ENCODE assay signal across 21 mouse cellular contexts in genomic region chr19:43607842-43608680, GRCm38 (mm10). TPM values are rescaled to one million over a fixed set of nuclear protein-coding genes. Genes with fewer than 3 reads are reported as not detected.
A peak's percentile ranks its signal among the peaks of the same experiment; 100 is the strongest.
DNase-seq lines count a peak whose midpoint lies in the region; ATAC-seq and TF ChIP-seq lines count a peak whose summit lies in the region.
"Had no signal": no experiment of that assay in that cellular context is flagged by ENCODE, and none has a peak within 500 bp of the region (broad histone marks: within the 10 kb centered on the region; RNA-seq: fewer than 3 reads in every experiment).

No protein-coding gene starts in this region.

- WGBS in embryonic facial prominence, embryonic 11.5 days: 3% methylated on average over 11 of the region's 11 CpGs
- 3% methylated on average over 11 of the region's 11 CpGs for WGBS in embryonic facial prominence, embryonic 10.5 days
- WGBS in liver, embryonic 11.5 days: under 1% methylated on average over 11 of the region's 11 CpGs
- 1% methylated on average over 11 of the region's 11 CpGs for WGBS in liver, embryonic 12.5 days (ENCODE audit: insufficient replicate concordance)
- WGBS in intestine, embryonic 16.5 days: under 1% methylated on average over 11 of the region's 11 CpGs
- WGBS in cerebellum, adult 2 months: 3% methylated on average over 11 of the region's 11 CpGs
- WGBS in forebrain, embryonic 14.5 days: 3% methylated on average over 11 of the region's 11 CpGs

- no peak overlapping the region for H3K9ac ChIP-seq in embryonic facial prominence, embryonic 11.5 days (replicated peaks; ENCODE audit: low read length)
- no peak overlapping the region for H3K9ac ChIP-seq in liver, embryonic 11.5 days (ENCODE audit: low read depth, low read length)
- no peak overlapping the region for H3K9ac ChIP-seq in liver, embryonic 12.5 days
- H3K9ac ChIP-seq in CH12.LX (ENCODE audit: insufficient read depth, low read depth): no peak overlapping the region
- H3K9ac ChIP-seq in intestine, embryonic 16.5 days (ENCODE audit: low read depth, low read length): peak overlapping the region; percentile 76
- no peak overlapping the region for H3K9ac ChIP-seq in forebrain, embryonic 14.5 days (ENCODE audit: low read length)
- H3K9ac ChIP-seq: forebrain, embryonic 15.5 days; lung, embryonic 15.5 days had no signal

- in situ Hi-C loops in CH12.LX (cut with MboI; ENCODE audit: low pct_ligation_motif_present, low pct_unique_long_range_greater_than_20kb, low sequenced_read_pairs): no loop called here

- H3K4me1 ChIP-seq in embryonic facial prominence, embryonic 11.5 days (ENCODE audit: control insufficient read depth, insufficient read depth, low read length): no peaks in the 10 kb centered on the region
- H3K4me1 ChIP-seq in embryonic facial prominence, embryonic 10.5 days: peaks cover 25% of the 10 kb centered on the region
- H3K4me1 ChIP-seq in liver, embryonic 11.5 days (replicated peaks; ENCODE audit: control insufficient read depth, insufficient read depth, low read length): no peaks in the 10 kb centered on the region; the same call in 1 of the 2 replicates
- peaks cover 24% of the 10 kb centered on the region for H3K4me1 ChIP-seq in liver, embryonic 12.5 days
- peaks cover 0 to 23% of the 10 kb centered on the region in 2 experiments; a peak in 3 of 4 replicates for H3K4me1 ChIP-seq in CH12.LX (ENCODE audit: control insufficient read depth in 1 of 2, insufficient read depth in 2 of 2)
- peaks cover 7% of the 10 kb centered on the region for H3K4me1 ChIP-seq in intestine, embryonic 16.5 days (ENCODE audit: control insufficient read depth, insufficient read depth, low read length)
- no peaks in the 10 kb centered on the region for H3K4me1 ChIP-seq in cerebellum, adult 2 months (ENCODE audit: control insufficient read depth, insufficient read depth, low read length)
- H3K4me1 ChIP-seq in forebrain, embryonic 14.5 days (ENCODE audit: control insufficient read depth, insufficient read depth, low read length): peaks cover 3% of the 10 kb centered on the region; the same call in 1 of the 2 replicates

- H3K4me2 ChIP-seq in embryonic facial prominence, embryonic 11.5 days (ENCODE audit: low read depth, low read length): no peak overlapping the region
- peak overlapping the region; percentile 5; the same call in 1 of the 2 replicates for H3K4me2 ChIP-seq in liver, embryonic 11.5 days
- H3K4me2 ChIP-seq in liver, embryonic 12.5 days: no peak overlapping the region
- H3K4me2 ChIP-seq in CH12.LX (ENCODE audit: insufficient read depth, low read depth, poor library complexity, severe bottlenecking): peak overlapping the region; percentile 29; the same call in 1 of the 2 replicates
- H3K4me2 ChIP-seq in intestine, embryonic 16.5 days (ENCODE audit: low read depth, low read length): peak overlapping the region; percentile 55
- H3K4me2 ChIP-seq in forebrain, embryonic 14.5 days (ENCODE audit: low read length): no peak overlapping the region
- H3K4me2 ChIP-seq: forebrain, embryonic 15.5 days; lung, embryonic 15.5 days had no signal

- peak; percentile 54 for DNase-seq in embryonic facial prominence, embryonic 11.5 days (ENCODE audit: low spot score)
- no peak for DNase-seq in embryonic facial prominence, embryonic 10.5 days (ENCODE audit: low spot score)
- no peak for DNase-seq in liver, embryonic 11.5 days (ENCODE audit: low spot score)
- DNase-seq in CH12.LX (ENCODE audit: extremely low read depth): no peak
- no peak for DNase-seq in cerebellum, adult 2 months
- DNase-seq in forebrain, embryonic 14.5 days (ENCODE audit: low spot score): no peak
- DNase-seq: cerebellum, adult 18-20 months; kidney, postnatal 14 days; right cerebral cortex, postnatal 25 days; thymus, postnatal 36 days had no signal

- H3K36me3 ChIP-seq in embryonic facial prominence, embryonic 11.5 days (replicated peaks; ENCODE audit: control insufficient read depth, insufficient read depth, low read depth, low read length): no peaks in the 10 kb centered on the region
- H3K36me3 ChIP-seq in embryonic facial prominence, embryonic 10.5 days (replicated peaks): no peaks in the 10 kb centered on the region
- H3K36me3 ChIP-seq in liver, embryonic 11.5 days (ENCODE audit: control insufficient read depth, insufficient read depth, low read length): no peaks in the 10 kb centered on the region
- H3K36me3 ChIP-seq in liver, embryonic 12.5 days: no peaks in the 10 kb centered on the region
- H3K36me3 ChIP-seq in CH12.LX (replicated peaks in 1 of 2; ENCODE audit: control insufficient read depth in 1 of 2, insufficient read depth in 1 of 2, low read length in 1 of 2): no peaks in the 10 kb centered on the region
- no peaks in the 10 kb centered on the region for H3K36me3 ChIP-seq in intestine, embryonic 16.5 days (ENCODE audit: control insufficient read depth, insufficient read depth, low read length)
- no peaks in the 10 kb centered on the region for H3K36me3 ChIP-seq in forebrain, embryonic 14.5 days (ENCODE audit: control insufficient read depth, insufficient read depth, low read length)
- H3K36me3 ChIP-seq: forebrain, embryonic 15.5 days; lung, embryonic 15.5 days had no signal

- no peak for ATAC-seq in embryonic facial prominence, embryonic 11.5 days (replicated peaks; ENCODE audit: insufficient number of reproducible peaks, low FRiP score, low TSS enrichment, low read depth)
- no peak for ATAC-seq in liver, embryonic 11.5 days (replicated peaks; ENCODE audit: low FRiP score)
- no peak for ATAC-seq in liver, embryonic 12.5 days
- no peak for ATAC-seq in intestine, embryonic 16.5 days
- no peak for ATAC-seq in forebrain, embryonic 14.5 days
- ATAC-seq: forebrain, embryonic 15.5 days; inflammation-experienced regulatory T-cells, adult 6 months had no signal

- no peak for TF ChIP-seq EP300 in CH12.LX (IDR thresholded peaks at IDR 0.05; ENCODE audit: low read length)

- H3K27me3 ChIP-seq in embryonic facial prominence, embryonic 11.5 days (ENCODE audit: control insufficient read depth, insufficient read depth, low read length): peaks cover 82% of the 10 kb centered on the region
- peaks cover 100% of the 10 kb centered on the region for H3K27me3 ChIP-seq in embryonic facial prominence, embryonic 10.5 days (replicated peaks; ENCODE audit: low read depth, poor library complexity, severe bottlenecking)
- peaks cover 97% of the 10 kb centered on the region for H3K27me3 ChIP-seq in liver, embryonic 11.5 days (replicated peaks; ENCODE audit: control insufficient read depth, insufficient read depth, low read length)
- peaks cover 98% of the 10 kb centered on the region for H3K27me3 ChIP-seq in liver, embryonic 12.5 days (replicated peaks)
- no peaks in the 10 kb centered on the region for H3K27me3 ChIP-seq in CH12.LX (replicated peaks)
- peaks cover 38% of the 10 kb centered on the region for H3K27me3 ChIP-seq in intestine, embryonic 16.5 days (replicated peaks; ENCODE audit: control insufficient read depth, insufficient read depth, low read length)
- peaks cover 30% of the 10 kb centered on the region; the same call in 1 of the 2 replicates for H3K27me3 ChIP-seq in cerebellum, adult 2 months (ENCODE audit: control insufficient read depth, insufficient read depth, low read length)
- peaks cover 84% of the 10 kb centered on the region for H3K27me3 ChIP-seq in forebrain, embryonic 14.5 days (replicated peaks; ENCODE audit: control insufficient read depth, insufficient read depth, low read length)

- H3K27ac ChIP-seq in embryonic facial prominence, embryonic 11.5 days (replicated peaks; ENCODE audit: low read depth, low read length): no peak overlapping the region
- no peak overlapping the region for H3K27ac ChIP-seq in embryonic facial prominence, embryonic 10.5 days (replicated peaks)
- H3K27ac ChIP-seq in liver, embryonic 11.5 days (ENCODE audit: low read depth, low read length): no peak overlapping the region
- H3K27ac ChIP-seq in liver, embryonic 12.5 days: no peak overlapping the region
- H3K27ac ChIP-seq in CH12.LX (ENCODE audit: insufficient read depth, low read depth): no peak overlapping the region
- H3K27ac ChIP-seq in intestine, embryonic 16.5 days (ENCODE audit: low read length): peak overlapping the region; percentile 90
- H3K27ac ChIP-seq in cerebellum, adult 2 months (ENCODE audit: insufficient read depth, low read length): no peak overlapping the region
- no peak overlapping the region for H3K27ac ChIP-seq in forebrain, embryonic 14.5 days (ENCODE audit: low read depth, low read length)
- H3K27ac ChIP-seq: forebrain, embryonic 15.5 days; lung, embryonic 15.5 days had no signal

- no peak for TF ChIP-seq RAD21 in CH12.LX (IDR thresholded peaks at IDR 0.05; ENCODE audit: low read depth, low read length)

- TF ChIP-seq POLR2A in CH12.LX (IDR thresholded peaks at IDR 0.05; ENCODE audit: low read depth, low read length): no peak
- TF ChIP-seq POLR2A in cerebellum, adult 2 months (IDR thresholded peaks at IDR 0.05; ENCODE audit: borderline replicate concordance, insufficient read depth, low read length): no peak

- no peaks in the 10 kb centered on the region for H3K79me2 ChIP-seq in CH12.LX (replicated peaks; ENCODE audit: control insufficient read depth, extremely low read depth, insufficient read depth, poor library complexity, severe bottlenecking)

- no peaks in the 10 kb centered on the region for H3K9me3 ChIP-seq in embryonic facial prominence, embryonic 11.5 days (replicated peaks; ENCODE audit: control insufficient read depth, low read length)
- H3K9me3 ChIP-seq in embryonic facial prominence, embryonic 10.5 days: no peaks in the 10 kb centered on the region
- no peaks in the 10 kb centered on the region for H3K9me3 ChIP-seq in liver, embryonic 11.5 days (ENCODE audit: control insufficient read depth, low read length)
- no peaks in the 10 kb centered on the region for H3K9me3 ChIP-seq in liver, embryonic 12.5 days (replicated peaks)
- peaks cover 6% of the 10 kb centered on the region for H3K9me3 ChIP-seq in CH12.LX (replicated peaks; ENCODE audit: low read length)
- H3K9me3 ChIP-seq in intestine, embryonic 16.5 days (ENCODE audit: control insufficient read depth, low read length): no peaks in the 10 kb centered on the region
- no peaks in the 10 kb centered on the region for H3K9me3 ChIP-seq in forebrain, embryonic 14.5 days (replicated peaks; ENCODE audit: control insufficient read depth, low read length)
- H3K9me3 ChIP-seq: forebrain, embryonic 15.5 days; lung, embryonic 15.5 days had no signal

- no peak overlapping the region for H3K4me3 ChIP-seq in embryonic facial prominence, embryonic 11.5 days (ENCODE audit: low read depth, low read length)
- H3K4me3 ChIP-seq in embryonic facial prominence, embryonic 10.5 days: no peak overlapping the region
- H3K4me3 ChIP-seq in liver, embryonic 11.5 days (ENCODE audit: low read depth, low read length): no peak overlapping the region
- no peak overlapping the region for H3K4me3 ChIP-seq in liver, embryonic 12.5 days
- H3K4me3 ChIP-seq in CH12.LX (replicated peaks in 1 of 3; ENCODE audit: low read depth in 2 of 3, low read length in 2 of 3, poor library complexity in 1 of 3): no peak overlapping the region
- H3K4me3 ChIP-seq in intestine, embryonic 16.5 days (ENCODE audit: low read length): peak overlapping the region; percentile 50
- no peak overlapping the region for H3K4me3 ChIP-seq in cerebellum, adult 2 months (replicated peaks; ENCODE audit: insufficient read depth, low read depth, low read length)
- no peak overlapping the region for H3K4me3 ChIP-seq in forebrain, embryonic 14.5 days (ENCODE audit: low read depth, low read length)
- H3K4me3 ChIP-seq: forebrain, embryonic 15.5 days; lung, embryonic 15.5 days had no signal

- dilution Hi-C loops in CH12.LX (cut with MboI; ENCODE audit: extremely low pct_ligation_motif_present, extremely low pct_unique_long_range_greater_than_20kb, low sequenced_read_pairs): no loop called here

- no peak for TF ChIP-seq CTCF in CH12.LX (conservative IDR thresholded peaks at IDR 0.05 in 1 of 2, IDR thresholded peaks at IDR 0.05 in 1 of 2; ENCODE audit: low read depth in 2 of 2, low read length in 2 of 2)
- no peak for TF ChIP-seq CTCF in cerebellum, adult 2 months (IDR thresholded peaks at IDR 0.05; ENCODE audit: borderline replicate concordance, insufficient read depth, low read depth, low read length)

RNA-seq across cellular contexts. Expression of gene Nkx2-3, which starts 4.1 kb away (rescaled TPM):
- 2.0 and 2.7 TPM in 2 replicates for polyA plus RNA-seq in embryonic facial prominence, embryonic 11.5 days (2014; fragmentation: Nextera tagmentation; extraction: Ambion mirVana)
- 3.7 and 4.1 TPM in 2 replicates for polyA plus RNA-seq in embryonic facial prominence, embryonic 10.5 days (2016; fragmentation: Nextera tagmentation; extraction: Ambion mirVana)
- 1.2 and 2.3 TPM in 2 replicates for polyA plus RNA-seq in liver, embryonic 11.5 days (2014; fragmentation: Nextera tagmentation; extraction: Ambion mirVana)
- 0.33 and 1.2 TPM in 2 replicates for polyA plus RNA-seq in liver, embryonic 12.5 days (2016; fragmentation: Nextera tagmentation; extraction: Ambion mirVana)
- total RNA-seq in CH12.LX (2012; rRNA removed): not detected in 2 replicates
- not detected in 2 replicates for total RNA-seq in CH12.LX (2014; rRNA removed)
- 0.15 TPM in 1 of 2 replicates, not detected in the other for polyA plus RNA-seq in CH12.LX (2012; ENCODE audit: insufficient read length, low read depth)
- 61.3 and 64.6 TPM in 2 replicates for polyA plus RNA-seq in intestine, embryonic 16.5 days (2015; fragmentation: Nextera tagmentation; extraction: Ambion mirVana)
- polyA plus RNA-seq in cerebellum, adult 2 months (2012; rRNA removed): not detected in 2 replicates
- polyA plus RNA-seq in forebrain, embryonic 14.5 days (2014; fragmentation: Nextera tagmentation; extraction: Ambion mirVana): 4.1 and 4.6 TPM in 2 replicates
- total RNA-seq: adrenal gland, adult 18-20 months; gastrocnemius, adult 8-10 months; heart, adult 8-10 months; heart, postnatal 25 days; left cerebral cortex, adult 8-10 months had no signal
- polyA plus RNA-seq: inflammation-experienced regulatory T-cells, adult 6 months; limb, embryonic 14.5 days; lung, embryonic 15.5 days had no signal

Comparison
In these comparisons a context has a peak if more than half of its experiments do, and no peak if none do; other contexts are left out.
1. H3K4me2 ChIP-seq: peak in liver, embryonic 11.5 days (single experiment), CH12.LX (single experiment) and intestine, embryonic 16.5 days (single experiment); none in embryonic facial prominence, embryonic 11.5 days (single experiment), liver, embryonic 12.5 days (single experiment) and forebrain, embryonic 14.5 days (single experiment).
2. RNA of gene Nkx2-3, which starts 4.1 kb away (polyA plus RNA-seq): 61.3 to 64.6 TPM in intestine, embryonic 16.5 days; 4.1 to 4.6 TPM in forebrain, embryonic 14.5 days, 3.7 to 4.1 TPM in embryonic facial prominence, embryonic 10.5 days, 2.0 to 2.7 TPM in embryonic facial prominence, embryonic 11.5 days, 1.2 to 2.3 TPM in liver, embryonic 11.5 days, 0.33 to 1.2 TPM in liver, embryonic 12.5 days, 0.15 TPM in CH12.LX and not detected in cerebellum, adult 2 months; every median in the first group is over 10 times any median in the second.